Mouse (Mus musculus) bone marrow macrophage, adult 2 months (primary cell): ENCODE measurements at regions not wholly inside any gene's neighbourhood (a gene's known extent, or its start where the extent isn't known, plus 50 kb on each side); places are given as distances from the start of the nearest gene placed in this dataset.

ENCODE experiments used
- CTCF ChIP-seq: IDR thresholded peaks from 2 replicates; pipeline ENCODE4 v1.5.1; 2012; ENCODE audit warnings: low read depth, mild to moderate bottlenecking, low read length, moderate library complexity
- POLR2A ChIP-seq: IDR thresholded peaks from 2 replicates; pipeline ENCODE4 v1.6.1; 2012; ENCODE audit warnings: mild to moderate bottlenecking, low read depth, low read length, borderline replicate concordance

DNA sequence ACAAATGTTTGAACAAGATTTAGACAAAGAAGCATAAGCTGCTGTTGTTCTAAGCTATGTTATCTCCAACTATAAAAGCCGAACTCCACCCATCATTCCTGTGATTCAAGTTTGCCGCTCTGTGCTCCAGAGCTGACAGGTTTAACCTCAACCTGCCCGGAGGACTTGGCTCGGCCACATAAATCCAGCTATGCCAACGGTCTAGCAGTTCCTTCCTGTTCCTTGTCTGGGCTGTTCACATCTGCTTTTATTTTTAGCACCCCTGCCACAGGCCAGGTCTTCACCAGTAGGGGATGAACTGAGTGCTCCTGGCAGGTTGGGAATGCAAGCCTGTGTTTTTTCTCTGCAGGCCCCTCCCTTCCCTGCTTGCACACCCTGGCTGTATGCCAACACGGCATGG, 51.8 kb upstream of the Gpr12 start:
- TF ChIP-seq CTCF = no peak
- no peak for TF ChIP-seq POLR2A
